Mouse (Mus musculus) midbrain, embryonic 15.5 days (tissue): ENCODE data around the gene Adamts20. TPM values are rescaled to one million over a fixed set of nuclear protein-coding genes. Genes with fewer than 3 reads are reported as not detected.

Source experiments
- ATAC-seq: fragments of 200-750 bp; cut with Nextera tagmentation; replicated peaks from 2 replicates; pipeline ENCODE4 v1.8.0; 2017; ENCODE audit warnings: moderate TSS enrichment
- H3K27ac ChIP-seq: fragments of 300-500 bp; sonication (generic); 2 replicates; pipeline ENCODE4 v1.5.1; 2015; ENCODE audit warnings: mild to moderate bottlenecking, inconsistent platforms
- H3K27me3 ChIP-seq: fragments of 300-500 bp; sonication (generic); replicated peaks from 2 replicates; pipeline ENCODE4 v1.6.1; 2015; ENCODE audit warnings: inconsistent platforms
- H3K36me3 ChIP-seq: fragments of 300-500 bp; sonication (generic); replicated peaks from 2 replicates; pipeline ENCODE4 v1.6.1; 2015; ENCODE audit warnings: inconsistent platforms
- H3K4me1 ChIP-seq: fragments of 300-500 bp; sonication (generic); 2 replicates; pipeline ENCODE4 v1.6.1; 2015; ENCODE audit warnings: inconsistent platforms
- H3K4me2 ChIP-seq: fragments of 300-500 bp; sonication (generic); 2 replicates; pipeline ENCODE4 v1.6.1; 2015; ENCODE audit warnings: inconsistent platforms, mild to moderate bottlenecking, moderate library complexity
- H3K4me3 ChIP-seq: fragments of 300-500 bp; sonication (generic); 2 replicates; pipeline ENCODE4 v1.5.1; 2015; ENCODE audit warnings: mild to moderate bottlenecking, inconsistent platforms
- H3K9ac ChIP-seq: fragments of 300-500 bp; sonication (generic); 2 replicates; pipeline ENCODE4 v1.6.1; 2015; ENCODE audit warnings: mild to moderate bottlenecking, inconsistent platforms
- H3K9me3 ChIP-seq: fragments of 300-500 bp; sonication (generic); 2 replicates; pipeline ENCODE4 v1.6.1; 2016; ENCODE audit warnings: inconsistent platforms
- whole genome bisulfite sequencing: fragments of 180-500 bp; shearing (Covaris S2); methylation state at CpG from one replicate; pipeline ENCODE4 v1.1.7; 2015; ENCODE audit warnings: mixed read lengths; 5-methylcytosine and 5-hydroxymethylcytosine counted together
- polyA plus RNA-seq: library from polyadenylated mRNA; unstranded; fragments of >200 nt; fragmentation: Nextera tagmentation; extraction: Ambion mirVana; gene quantifications from 2 replicates; pipeline ENCODE4 v1.2.1, GENCODE M21; 2015

The Adamts20 gene
- polyA plus RNA-seq, 1 experiment from 2014 or later: 2.5 TPM

GRCm38 (mm10) chr15:94255538-94255937, 209.7 kb downstream of the Adamts20 start:
- H3K27me3 ChIP-seq: no peaks in the 10 kb centered on the region
- no peak overlapping the region for H3K4me3 ChIP-seq
- 0 out of 2 replicates have a peak, but pooled peaks cover 2% of the 10 kb centered on the region for H3K4me1 ChIP-seq
- H3K9me3 ChIP-seq: no peaks in the 10 kb centered on the region
- 89% methylated on average over 5 of the region's 5 CpGs for WGBS
- no peak overlapping the region for H3K27ac ChIP-seq
- H3K4me2 ChIP-seq: no peak overlapping the region
- no peak for ATAC-seq
- no peak overlapping the region for H3K9ac ChIP-seq
- H3K36me3 ChIP-seq: no peaks in the 10 kb centered on the region

DNA sequence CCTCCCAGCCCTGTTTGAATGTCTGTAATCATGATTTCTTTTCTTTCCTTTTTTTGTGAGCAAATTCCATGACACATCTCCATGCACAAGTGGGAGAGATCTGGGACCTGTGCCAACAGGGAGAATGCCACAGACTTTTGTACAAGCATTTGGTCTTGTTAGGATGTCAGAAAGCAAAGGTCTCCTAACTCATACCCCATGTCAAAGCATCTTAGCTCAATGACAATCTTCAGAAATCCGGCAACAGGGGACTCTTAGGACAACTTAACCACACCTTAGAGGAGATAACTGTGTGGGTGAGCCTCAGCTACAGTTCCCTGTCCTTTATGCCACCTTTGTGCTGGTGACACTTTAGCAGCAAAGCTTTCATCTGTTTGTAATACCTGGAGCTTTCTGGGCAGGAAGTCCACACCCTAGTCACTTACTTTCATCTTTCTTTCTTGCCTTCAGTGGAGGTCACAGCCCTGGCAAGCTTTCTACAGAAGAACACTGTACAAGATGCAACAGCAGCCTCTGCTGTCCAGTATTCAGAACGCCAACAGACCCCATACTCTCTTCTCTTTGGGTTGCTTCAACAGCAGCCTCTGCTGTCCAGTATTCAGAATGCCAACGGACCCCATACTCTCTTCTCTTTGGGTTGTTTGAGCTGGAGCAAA, 210.2 kb downstream of the Adamts20 start:
- Histone ChIP-seq H3K9ac (no peak overlapping the region), H3K36me3 (no peaks in the 10 kb centered on the region), H3K4me3 (no peak overlapping the region), H3K4me2 (no peak overlapping the region), H3K27me3 (no peaks in the 10 kb centered on the region), H3K9me3 (no peaks in the 10 kb centered on the region), H3K4me1 (0 out of 2 replicates have a peak, but pooled peaks cover 2% of the 10 kb centered on the region), H3K27ac (no peak overlapping the region)
- 68% methylated on average over 3 of the region's 3 CpGs for WGBS
- no peak for ATAC-seq

- Histone ChIP-seq H3K36me3 (no peaks in the 10 kb centered on the region), H3K27ac (no peak overlapping the region), H3K9me3 (no peaks in the 10 kb centered on the region), H3K9ac (no peak overlapping the region), H3K4me2 (no peak overlapping the region), H3K27me3 (no peaks in the 10 kb centered on the region), H3K4me3 (no peak overlapping the region), H3K4me1 (0 out of 2 replicates have a peak, but pooled peaks cover 2% of the 10 kb centered on the region)
- peak; percentile 60 for ATAC-seq
- 76% methylated on average over 14 of the region's 14 CpGs for WGBS
Measured at GRCm38 (mm10) chr15:94254091-94254860, 210.9 kb downstream of the Adamts20 start.

GRCm38 (mm10) chr15:94252962-94253712, 212.1 kb downstream of the Adamts20 start:
- Histone ChIP-seq H3K9me3 (no peaks in the 10 kb centered on the region), H3K4me3 (no peak overlapping the region), H3K36me3 (no peaks in the 10 kb centered on the region), H3K27me3 (no peaks in the 10 kb centered on the region), H3K27ac (no peak overlapping the region), H3K4me2 (no peak overlapping the region), H3K9ac (no peak overlapping the region), H3K4me1 (0 out of 2 replicates have a peak, but pooled peaks cover 2% of the 10 kb centered on the region)
- WGBS: 81% methylated on average over 13 of the region's 13 CpGs
- no peak for ATAC-seq

DNA sequence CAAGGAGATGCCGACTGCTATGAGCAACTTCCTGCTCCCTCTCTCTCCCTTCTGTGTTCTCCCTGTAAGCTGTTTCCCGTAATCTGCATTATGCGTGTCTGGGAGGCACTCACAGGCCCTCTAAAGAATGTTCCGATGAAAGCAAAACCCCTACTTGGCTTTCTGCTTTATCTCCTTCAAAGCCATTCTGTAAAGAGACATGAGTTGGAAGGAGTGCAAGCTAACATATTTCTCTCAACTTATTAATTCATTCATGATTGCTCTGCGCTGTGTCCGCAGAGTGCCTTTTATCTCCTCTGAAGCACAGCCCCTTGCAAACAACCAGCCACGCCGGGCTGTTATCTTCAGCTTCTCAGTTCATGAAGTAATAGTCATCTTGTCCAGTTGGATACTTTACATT, 215.5 kb downstream of the Adamts20 start:
- H3K4me2 ChIP-seq: peak overlapping the region; percentile 1; the same call in 1 of the 2 replicates
- no peak overlapping the region for H3K4me3 ChIP-seq
- H3K36me3 ChIP-seq: no peaks in the 10 kb centered on the region
- WGBS: 54% methylated on average over 8 of the region's 8 CpGs
- H3K27ac ChIP-seq: no peak overlapping the region
- H3K4me1 ChIP-seq: 0 out of 2 replicates have a peak, but pooled peaks cover 2% of the 10 kb centered on the region
- no peak for ATAC-seq
- no peaks in the 10 kb centered on the region for H3K27me3 ChIP-seq
- no peak overlapping the region for H3K9ac ChIP-seq
- no peaks in the 10 kb centered on the region for H3K9me3 ChIP-seq

DNA sequence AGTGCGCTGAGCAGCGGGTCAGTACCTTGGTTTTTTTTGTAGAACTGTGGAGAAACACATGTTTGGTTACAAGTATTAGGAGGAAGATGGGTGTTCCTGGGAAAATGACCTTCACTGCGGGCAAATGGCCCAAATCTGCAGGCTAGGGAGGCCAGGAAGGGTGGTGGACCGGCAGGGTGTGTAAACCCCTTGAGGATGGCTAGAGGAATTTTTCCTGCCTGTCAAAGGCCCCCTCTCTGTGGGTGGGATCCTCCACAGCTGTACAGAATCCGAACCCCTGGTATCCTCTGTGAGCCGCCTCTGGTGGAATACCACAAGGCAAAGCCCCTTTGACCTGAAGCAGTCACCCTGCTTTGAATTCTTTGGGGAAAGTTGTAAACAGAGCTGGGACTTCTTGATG, 216.8 kb downstream of the Adamts20 start:
- no peak for ATAC-seq
- Histone ChIP-seq H3K9ac (no peak overlapping the region), H3K9me3 (no peaks in the 10 kb centered on the region), H3K27me3 (no peaks in the 10 kb centered on the region), H3K4me3 (no peak overlapping the region), H3K4me1 (no peaks in the 10 kb centered on the region), H3K27ac (no peak overlapping the region), H3K4me2 (no peak overlapping the region), H3K36me3 (no peaks in the 10 kb centered on the region)
- WGBS: 68% methylated on average over 6 of the region's 6 CpGs

DNA sequence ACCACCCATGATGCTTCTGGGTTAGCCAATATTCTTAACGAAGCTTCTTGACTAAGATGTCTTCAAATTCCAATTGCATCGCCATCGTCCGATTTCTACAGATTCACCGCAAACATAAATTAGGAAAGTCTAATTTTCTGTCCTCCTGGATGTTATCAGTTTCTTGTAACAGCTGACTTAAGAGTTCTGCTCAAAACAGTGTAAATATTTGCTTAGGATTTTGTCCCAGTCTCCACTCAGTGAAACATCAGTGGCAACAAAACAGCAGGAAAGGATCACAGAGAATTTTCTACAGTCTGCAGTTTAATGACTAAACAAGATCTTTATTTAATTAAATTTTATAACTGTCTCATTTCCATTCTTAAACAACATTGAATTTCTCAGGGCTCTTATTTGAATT, 218.5 kb downstream of the Adamts20 start:
- no peak overlapping the region for H3K4me3 ChIP-seq
- no peak overlapping the region for H3K9ac ChIP-seq
- H3K36me3 ChIP-seq: no peaks in the 10 kb centered on the region
- ATAC-seq: no peak
- H3K27ac ChIP-seq: no peak overlapping the region
- WGBS: 91% methylated on average over 5 of the region's 5 CpGs
- H3K27me3 ChIP-seq: no peaks in the 10 kb centered on the region
- no peak overlapping the region for H3K4me2 ChIP-seq
- no peaks in the 10 kb centered on the region for H3K4me1 ChIP-seq
- H3K9me3 ChIP-seq: no peaks in the 10 kb centered on the region

DNA sequence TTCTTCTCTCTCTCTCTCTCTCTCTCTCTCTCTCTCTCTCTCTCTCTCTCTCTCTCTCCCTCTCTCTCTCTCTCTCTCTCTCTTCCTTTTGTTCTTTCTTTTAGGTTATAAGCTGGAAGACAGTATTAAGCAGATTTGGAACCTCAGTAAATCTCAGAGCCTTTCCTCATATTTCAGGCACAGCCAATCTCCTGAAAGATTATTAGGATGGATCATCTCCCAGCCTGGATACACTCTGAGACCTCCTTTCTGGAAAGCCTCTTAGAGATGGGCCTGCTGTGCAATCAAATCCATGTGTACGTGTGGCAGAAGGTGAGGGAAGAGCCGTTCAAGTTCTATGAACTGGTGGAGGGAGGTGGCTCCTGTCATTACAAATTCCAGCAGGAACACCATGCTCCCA, 220.9 kb downstream of the Adamts20 start:
- H3K9ac ChIP-seq: no peak overlapping the region
- no peak overlapping the region for H3K4me3 ChIP-seq
- no peak overlapping the region for H3K27ac ChIP-seq
- H3K9me3 ChIP-seq: no peaks in the 10 kb centered on the region
- H3K4me1 ChIP-seq: no peaks in the 10 kb centered on the region
- 81% methylated on average over 2 of the region's 2 CpGs for WGBS
- H3K27me3 ChIP-seq: no peaks in the 10 kb centered on the region
- no peak for ATAC-seq
- H3K36me3 ChIP-seq: no peaks in the 10 kb centered on the region
- no peak overlapping the region for H3K4me2 ChIP-seq

DNA sequence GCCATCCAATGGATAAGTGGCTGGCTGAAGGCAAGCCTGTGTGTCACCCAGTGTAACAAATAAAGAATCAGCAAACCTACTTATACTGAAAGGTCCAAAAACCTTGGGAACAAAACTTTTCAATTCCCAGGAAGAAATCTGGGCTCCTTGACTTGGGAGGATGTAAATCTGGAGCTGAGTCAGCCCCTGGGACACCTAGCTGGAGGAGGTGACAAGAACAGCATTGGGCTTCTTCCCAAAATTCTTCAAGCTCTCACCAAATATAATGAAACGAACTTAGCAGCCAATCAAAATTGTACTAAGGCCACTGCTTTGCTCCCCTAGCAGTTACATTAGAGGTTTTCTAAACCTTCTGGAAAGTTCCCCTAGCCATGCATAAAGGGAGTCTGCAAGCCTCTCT, 223.1 kb downstream of the Adamts20 start:
- no peaks in the 10 kb centered on the region for H3K4me1 ChIP-seq
- no peak overlapping the region for H3K27ac ChIP-seq
- no peaks in the 10 kb centered on the region for H3K9me3 ChIP-seq
- no peaks in the 10 kb centered on the region for H3K27me3 ChIP-seq
- WGBS: 92% methylated on average over 1 of the region's 1 CpGs
- no peak overlapping the region for H3K9ac ChIP-seq
- no peak for ATAC-seq
- H3K4me3 ChIP-seq: no peak overlapping the region
- no peak overlapping the region for H3K4me2 ChIP-seq
- H3K36me3 ChIP-seq: no peaks in the 10 kb centered on the region

DNA sequence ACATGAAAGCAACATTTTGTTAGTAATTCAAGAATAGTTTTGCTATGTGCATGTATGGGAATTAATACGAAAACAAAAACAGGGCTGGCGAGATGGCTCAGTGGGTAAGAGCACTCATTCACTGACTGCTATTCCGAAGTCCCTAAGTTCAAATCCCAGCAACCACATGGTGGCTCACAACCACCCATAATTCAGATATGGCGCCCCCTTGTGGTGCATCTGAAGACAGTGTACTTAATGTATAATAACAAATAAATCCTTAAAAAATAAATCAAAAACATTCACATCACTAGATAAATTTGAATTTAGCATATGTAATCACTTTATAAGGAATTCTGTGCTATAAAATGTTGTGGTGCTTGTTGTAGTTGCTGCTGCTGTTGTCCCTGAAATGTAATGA, 225.6 kb downstream of the Adamts20 start:
- 80% methylated on average over 4 of the region's 4 CpGs for whole genome bisulfite sequencing
- no peak overlapping the region for H3K4me2 ChIP-seq
- H3K27me3 ChIP-seq: no peaks in the 10 kb centered on the region
- ATAC-seq: no peak
- no peak overlapping the region for H3K4me3 ChIP-seq
- H3K36me3 ChIP-seq: no peaks in the 10 kb centered on the region
- H3K9ac ChIP-seq: no peak overlapping the region
- H3K9me3 ChIP-seq: no peaks in the 10 kb centered on the region
- no peaks in the 10 kb centered on the region for H3K4me1 ChIP-seq
- no peak overlapping the region for H3K27ac ChIP-seq

GRCm38 (mm10) chr15:94239127-94239526, 226.1 kb downstream of the Adamts20 start:
- H3K36me3 ChIP-seq: no peaks in the 10 kb centered on the region
- H3K27ac ChIP-seq: no peak overlapping the region
- H3K4me1 ChIP-seq: no peaks in the 10 kb centered on the region
- H3K4me2 ChIP-seq: no peak overlapping the region
- 88% methylated on average over 6 of the region's 6 CpGs for WGBS
- no peak for ATAC-seq
- no peak overlapping the region for H3K4me3 ChIP-seq
- H3K27me3 ChIP-seq: no peaks in the 10 kb centered on the region
- no peak overlapping the region for H3K9ac ChIP-seq
- H3K9me3 ChIP-seq: no peaks in the 10 kb centered on the region

DNA sequence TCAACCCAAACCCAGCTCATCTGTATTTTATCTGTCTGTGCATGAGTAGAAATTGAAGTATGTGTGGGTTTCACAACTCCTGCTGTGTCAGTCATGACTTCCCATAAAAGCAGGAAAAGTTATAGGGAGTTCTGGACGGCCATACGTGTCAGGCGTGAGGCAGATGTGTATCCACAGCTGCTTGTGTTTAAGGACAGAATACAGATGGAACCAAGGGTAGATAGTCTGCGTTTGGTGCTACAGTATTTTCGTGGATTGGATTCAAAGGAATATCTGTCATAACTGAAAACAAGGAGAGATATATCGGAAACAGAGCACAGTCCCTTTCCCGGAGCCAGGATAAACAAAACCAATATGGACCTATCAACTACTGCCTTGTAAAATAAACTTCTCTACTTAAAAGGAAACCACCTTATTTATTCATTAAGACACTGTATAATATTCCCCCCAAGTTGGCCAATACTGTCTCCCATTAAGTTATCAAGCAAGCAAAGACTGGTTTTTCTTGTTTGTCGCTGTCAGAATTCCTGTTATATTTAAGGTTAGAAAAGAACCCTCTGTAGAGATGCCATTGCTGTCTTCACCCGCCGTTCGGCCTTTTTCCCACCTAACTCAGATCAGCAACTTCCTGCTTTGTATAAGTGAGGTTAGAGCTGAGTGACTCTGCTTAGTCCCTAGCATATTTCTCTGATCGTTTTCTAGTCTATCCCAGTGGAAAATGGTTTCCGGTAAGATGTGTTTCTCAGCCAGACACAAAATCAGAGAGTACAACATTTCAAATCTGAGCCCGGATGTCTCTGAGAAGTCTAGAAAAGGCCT, 227.0 kb downstream of the Adamts20 start:
- Histone ChIP-seq H3K4me2 (no peak overlapping the region), H3K27me3 (no peaks in the 10 kb centered on the region), H3K27ac (no peak overlapping the region), H3K9ac (no peak overlapping the region), H3K4me3 (no peak overlapping the region), H3K4me1 (no peaks in the 10 kb centered on the region), H3K9me3 (no peaks in the 10 kb centered on the region), H3K36me3 (no peaks in the 10 kb centered on the region)
- 87% methylated on average over 14 of the region's 14 CpGs for WGBS
- no peak for ATAC-seq
